Mouse (Mus musculus) urinary bladder, adult 18-20 months (tissue): ENCODE data around the gene Dock8.

Source experiments
- DNase-seq, 2 experiments: peaks; one replicate each; pipeline ENCODE4 v3.0.0; 2022; ENCODE audit warnings: low spot score in 2 of 2, mixed read lengths in 2 of 2

Gene Dock8

GRCm38 (mm10) chr19:25187681-25188080 is 188.3 kb downstream of the Dock8 start:
- DNase-seq = no peak

GRCm38 (mm10) chr19:25193751-25194150 is 194.4 kb downstream of the Dock8 start:
- DNase-seq = no peak

- no peak for DNase-seq
These were observed 200.9 kb downstream of the Dock8 start for GRCm38 (mm10) chr19:25200081-25200860.

- DNase-seq = no peak
These were observed 203.7 kb downstream of the Dock8 start for GRCm38 (mm10) chr19:25203077-25203476.

GRCm38 (mm10) chr19:25206969-25207368 is 207.6 kb downstream of the Dock8 start:
- DNase-seq = no peak

- DNase-seq = no peak
These were observed 208.5 kb downstream of the Dock8 start for GRCm38 (mm10) chr19:25207731-25208361.

- no peak for DNase-seq
These were observed 209.3 kb downstream of the Dock8 start for GRCm38 (mm10) chr19:25208596-25209110.

- no peak for DNase-seq
These were observed 221.3 kb downstream of the Dock8 start for GRCm38 (mm10) chr19:25220611-25221010.

- no peak for DNase-seq
These were observed 222.8 kb downstream of the Dock8 start for GRCm38 (mm10) chr19:25221964-25222640.

- DNase-seq = no peak
These were observed 231.0 kb downstream of the Dock8 start for GRCm38 (mm10) chr19:25230058-25230974.

- no peak for DNase-seq
These were observed 231.6 kb downstream of the Dock8 start for GRCm38 (mm10) chr19:25230975-25231334.

GRCm38 (mm10) chr19:25232032-25232431 is 232.7 kb downstream of the Dock8 start:
- DNase-seq = no peak

GRCm38 (mm10) chr19:25236596-25237491 is 237.5 kb downstream of the Dock8 start, which contains the start of gene Kank1:
Gene Kank1 (plus strand): TSS chr19:25236975.
- DNase-seq = peak; percentile 33 to 62

GRCm38 (mm10) chr19:25237492-25238040 is 238.2 kb downstream of the Dock8 start:
- peak; percentile 15 to 34 for DNase-seq

GRCm38 (mm10) chr19:25238121-25238520 is 238.8 kb downstream of the Dock8 start:
- no peak for DNase-seq

- no peak for DNase-seq
These were observed 244.2 kb downstream of the Dock8 start for GRCm38 (mm10) chr19:25243566-25243965.

- no peak for DNase-seq
These were observed 246.7 kb downstream of the Dock8 start for GRCm38 (mm10) chr19:25246062-25246461.

GRCm38 (mm10) chr19:25247858-25248552 is 248.7 kb downstream of the Dock8 start:
- no peak for DNase-seq

GRCm38 (mm10) chr19:25249230-25249629 is 249.9 kb downstream of the Dock8 start:
- DNase-seq = no peak
